Mouse (Mus musculus) myocyte (in vitro differentiated cells): Measurements from ENCODE around the gene Casz1.

ENCODE experiments used
- CEBPB ChIP-seq: IDR thresholded peaks from 2 replicates; pipeline ENCODE4 v1.6.1; 2011; ENCODE audit warnings: mild to moderate bottlenecking, moderate library complexity; ENCODE audit not compliant: poor library complexity, insufficient read depth, severe bottlenecking
- E2F4 ChIP-seq: IDR thresholded peaks from one replicate; pipeline ENCODE4 v1.6.1; 2011; ENCODE audit warnings: mild to moderate bottlenecking, control low read depth, moderate library complexity; ENCODE audit not compliant: insufficient read depth
- MAX ChIP-seq: IDR thresholded peaks from one replicate; pipeline ENCODE4 v1.6.1; 2011; ENCODE audit warnings: low read depth, mild to moderate bottlenecking, control low read depth
- POLR2A ChIP-seq: IDR thresholded peaks from one replicate; pipeline ENCODE4 v1.6.1; 2011; ENCODE audit warnings: low read depth, mild to moderate bottlenecking, control low read depth, moderate library complexity; ENCODE audit not compliant: insufficient read length
- POLR2AphosphoS2 ChIP-seq: IDR thresholded peaks from one replicate; pipeline ENCODE4 v1.6.1; 2011; ENCODE audit warnings: low read depth, control low read depth; ENCODE audit not compliant: insufficient read length
- REST ChIP-seq: IDR thresholded peaks from one replicate; pipeline ENCODE4 v1.6.1; 2011; ENCODE audit warnings: mild to moderate bottlenecking, control low read depth, moderate library complexity; ENCODE audit not compliant: insufficient read depth, insufficient read length
- TCF12 ChIP-seq: IDR thresholded peaks from one replicate; pipeline ENCODE4 v1.6.1; 2011; ENCODE audit warnings: mild to moderate bottlenecking, control low read depth; ENCODE audit not compliant: poor library complexity, insufficient read depth, severe bottlenecking
- USF1 ChIP-seq: IDR thresholded peaks from one replicate; pipeline ENCODE4 v1.6.1; 2011; ENCODE audit warnings: low read depth, mild to moderate bottlenecking, control low read depth, moderate library complexity

DNA sequence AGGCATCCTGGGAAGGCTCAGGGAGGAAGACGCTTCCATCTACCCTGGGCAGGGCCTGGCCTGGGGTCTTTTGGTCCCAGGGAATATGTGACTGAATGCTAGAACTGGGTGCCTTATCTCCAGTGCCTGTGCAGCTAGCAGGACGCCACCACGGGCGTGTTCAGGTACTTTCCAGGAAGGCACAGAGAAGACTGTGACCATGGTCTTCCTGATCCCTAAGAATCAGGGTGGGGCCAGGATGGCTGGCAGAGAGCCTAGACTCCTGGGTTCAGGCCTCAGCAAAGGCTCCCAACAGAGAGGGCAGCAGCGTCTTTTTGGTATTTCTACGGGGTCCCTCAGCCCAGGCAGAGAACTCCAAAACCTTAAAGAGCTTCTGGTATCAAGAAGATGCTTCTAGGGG lies 146.3 kb downstream of the Casz1 start:
- TF ChIP-seq POLR2A (no peak), E2F4 (no peak), MAX (no peak), USF1 (no peak), REST (no peak), TCF12 (no peak), CEBPB (no peak), POLR2AphosphoS2 (no peak)
